Mouse (Mus musculus): Measurements from ENCODE around the gene Apod.
A peak's percentile ranks its signal among the peaks of the same experiment; 100 is the strongest.
"Not testable (repeated sequence)": the region's sequence is repeated elsewhere in the genome, so short reads cannot be mapped to it uniquely, and the experiment has no call there.

The Apod gene

DNA sequence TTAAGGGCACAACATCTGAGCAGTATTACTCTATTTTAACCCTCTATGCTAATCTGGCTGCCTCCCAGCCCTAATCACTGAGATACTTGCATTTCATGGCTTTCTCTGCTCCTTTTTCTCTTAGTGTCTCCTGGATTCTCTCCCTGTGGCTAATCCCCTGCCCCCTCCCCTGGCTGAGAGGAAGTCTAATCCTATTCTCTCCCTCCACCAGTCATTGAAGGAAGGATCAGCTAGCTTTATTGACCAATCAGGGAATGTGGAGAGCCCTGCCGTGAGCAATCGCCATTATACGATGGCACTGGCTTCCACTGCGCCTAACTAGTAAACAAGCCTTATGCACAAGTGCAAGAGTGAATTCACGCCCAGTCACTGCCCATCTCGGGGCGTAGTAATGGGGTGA, 6.3 kb upstream of the Apod start:
- DNase-seq (ENCODE audit: low spot score) = no peak

DNA sequence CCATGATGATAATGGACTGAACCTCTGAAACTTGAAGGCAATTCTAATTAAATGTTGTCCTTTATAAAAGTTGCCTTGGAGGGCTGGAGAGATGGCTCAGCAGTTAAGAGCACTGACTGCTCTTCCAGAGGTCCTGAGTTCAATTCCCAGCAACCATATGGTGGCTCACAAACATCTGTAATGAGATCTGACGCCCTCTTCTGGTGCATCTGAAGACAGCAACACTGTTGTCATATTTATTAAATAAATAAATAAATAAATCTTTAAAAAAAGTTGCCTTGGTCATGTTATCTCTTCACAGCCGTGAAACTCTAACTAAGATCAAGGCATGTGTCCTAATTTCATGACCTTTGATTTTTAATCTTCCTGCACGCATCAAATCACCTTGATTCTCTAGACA, 5.1 kb upstream of the Apod start:
- DNase-seq (ENCODE audit: low spot score) = not testable (repeated sequence)

DNA sequence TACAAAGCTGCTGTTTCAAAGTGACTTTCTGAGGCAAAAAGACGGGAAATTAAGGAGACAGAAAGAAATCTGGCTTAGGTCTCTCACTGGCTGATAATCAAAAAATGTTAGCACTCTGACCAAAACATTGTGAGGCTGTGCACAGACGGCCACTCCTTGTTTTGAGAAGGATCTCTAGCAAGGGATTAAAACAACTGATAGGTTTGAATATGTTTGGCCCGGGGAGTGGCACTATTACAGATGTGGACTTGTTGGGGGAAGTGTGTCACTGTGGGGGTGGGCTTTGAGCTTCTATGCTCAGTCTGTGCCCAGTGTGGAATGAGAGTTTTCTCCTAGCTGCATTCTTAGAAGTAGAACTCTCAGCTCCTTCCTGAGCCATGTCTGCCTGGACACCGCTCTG, 4.7 kb upstream of the Apod start:
- DNase-seq (ENCODE audit: low spot score) = no peak

DNA sequence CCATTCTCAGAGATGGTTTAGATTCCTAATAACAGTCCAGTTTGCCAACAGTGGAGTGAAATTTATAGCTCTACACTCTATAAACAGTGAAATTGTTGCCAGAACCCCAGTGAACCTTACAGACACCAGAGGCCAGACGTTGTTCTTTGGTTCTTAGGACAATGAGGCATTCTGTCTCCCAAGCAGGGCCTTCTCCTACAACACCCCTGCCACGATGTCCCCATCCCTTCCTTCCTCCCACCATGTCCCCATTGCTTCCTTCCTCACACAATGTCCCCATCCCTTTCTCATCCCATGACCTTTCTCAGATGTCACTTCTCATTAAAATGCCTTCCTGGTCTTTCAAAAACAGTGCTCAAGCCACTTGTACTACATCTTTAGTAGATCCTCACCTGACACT, 3.8 kb upstream of the Apod start:
- DNase-seq (ENCODE audit: low spot score) = no peak

DNA sequence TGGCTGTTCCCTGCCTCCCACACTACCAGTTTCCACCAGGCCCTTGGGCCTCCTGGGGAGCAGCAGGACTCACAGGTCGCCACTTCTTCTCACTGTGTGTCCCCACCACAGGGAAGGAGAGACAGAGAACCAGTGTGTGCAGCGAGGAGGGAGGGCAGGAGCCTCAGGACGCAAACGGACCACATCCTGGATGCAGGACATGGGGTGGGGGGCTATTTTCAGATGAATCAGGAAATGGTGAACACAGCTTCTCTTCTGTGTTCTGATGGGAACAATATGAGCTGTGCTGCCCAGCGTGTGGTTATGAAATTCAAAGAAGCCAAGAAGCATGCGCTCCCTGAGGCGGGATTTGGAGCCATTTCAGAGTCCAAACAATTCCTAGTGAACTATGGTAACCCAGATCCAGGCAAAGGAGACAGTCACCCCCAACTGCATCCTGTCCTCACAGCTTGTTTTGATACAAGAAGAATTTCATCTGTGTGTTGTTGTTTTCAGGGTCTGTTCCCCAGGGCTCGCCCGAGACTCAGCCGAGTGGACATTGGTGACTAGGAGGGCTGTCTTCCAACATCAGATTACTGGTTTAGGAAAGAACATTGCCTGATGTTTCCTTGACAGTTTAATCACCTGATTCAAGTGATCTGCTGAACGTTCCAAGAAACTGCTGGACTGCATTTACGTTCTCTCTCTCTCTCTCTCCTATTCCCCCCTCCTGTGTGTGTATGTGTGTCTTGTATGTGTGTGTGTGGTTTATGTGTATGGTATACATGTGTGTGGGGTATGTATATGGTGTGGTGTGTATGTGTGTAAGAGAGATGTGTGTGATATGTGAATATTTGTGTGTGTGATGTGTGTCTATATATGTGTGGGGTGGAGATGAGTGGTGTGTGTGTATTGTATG, 1.9 kb upstream of the Apod start:
- DNase-seq (ENCODE audit: low spot score) = not testable (repeated sequence)

DNA sequence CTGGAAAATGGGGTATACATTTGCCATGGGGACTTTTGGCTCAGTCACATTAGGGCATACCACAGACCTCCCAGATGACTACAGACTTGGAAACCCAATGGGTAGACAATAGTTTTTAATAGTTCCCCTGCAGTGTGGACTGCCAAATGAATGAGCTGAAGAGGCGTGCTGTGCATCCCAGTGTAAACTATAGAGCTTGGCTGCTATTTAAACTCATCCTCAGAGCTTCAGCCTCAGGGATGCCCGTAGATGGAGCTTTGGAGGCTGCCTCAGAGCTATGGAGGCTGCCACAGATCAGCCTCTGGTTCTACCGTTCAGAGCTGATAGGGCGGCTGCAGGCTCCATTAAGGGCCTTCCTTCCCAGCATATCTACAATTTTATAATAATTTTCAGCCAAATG, 686 bp upstream of the Apod start:
- no peak for DNase-seq (ENCODE audit: low spot score)

DNA sequence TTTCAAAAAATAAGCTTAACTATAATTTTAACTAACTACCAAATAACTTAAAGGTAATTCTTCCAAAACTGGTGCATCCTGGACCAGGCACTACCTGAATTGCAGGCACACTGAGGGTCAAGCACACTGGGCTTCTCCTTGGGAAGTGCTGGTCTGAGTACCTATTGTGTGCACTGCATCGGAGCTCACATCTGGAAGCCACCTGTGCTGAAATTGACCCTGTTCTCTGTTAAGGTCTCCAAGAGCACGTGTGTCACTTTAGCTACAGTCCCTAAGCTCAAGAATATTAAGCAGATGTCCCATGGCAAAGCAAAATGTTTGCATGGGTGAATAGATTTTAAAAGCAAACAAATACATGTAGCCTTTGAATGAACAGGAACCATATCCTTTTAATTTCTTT, 997 bp downstream of the Apod start:
- no peak for DNase-seq (ENCODE audit: low spot score)

DNA sequence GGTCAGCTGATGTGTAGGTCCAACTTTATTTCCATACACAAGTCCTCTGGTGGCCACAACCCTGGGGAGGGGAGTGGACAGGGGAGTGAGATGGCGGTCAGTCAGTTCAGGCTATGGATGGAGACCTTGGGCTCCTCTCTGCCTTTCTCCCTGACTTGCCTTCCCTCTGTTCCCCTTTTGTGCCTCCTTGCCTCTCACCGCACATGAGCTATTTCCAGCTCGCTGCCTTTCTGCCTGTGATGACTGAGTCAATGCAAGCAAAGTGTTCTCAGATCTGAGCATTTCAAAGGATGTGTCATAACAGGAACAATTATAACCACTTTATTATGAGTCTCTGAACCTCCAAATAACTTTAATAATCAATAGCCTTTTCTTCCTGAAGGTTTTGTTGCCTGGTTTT, 2.3 kb downstream of the Apod start:
- DNase-seq (ENCODE audit: low spot score) = no peak

DNA sequence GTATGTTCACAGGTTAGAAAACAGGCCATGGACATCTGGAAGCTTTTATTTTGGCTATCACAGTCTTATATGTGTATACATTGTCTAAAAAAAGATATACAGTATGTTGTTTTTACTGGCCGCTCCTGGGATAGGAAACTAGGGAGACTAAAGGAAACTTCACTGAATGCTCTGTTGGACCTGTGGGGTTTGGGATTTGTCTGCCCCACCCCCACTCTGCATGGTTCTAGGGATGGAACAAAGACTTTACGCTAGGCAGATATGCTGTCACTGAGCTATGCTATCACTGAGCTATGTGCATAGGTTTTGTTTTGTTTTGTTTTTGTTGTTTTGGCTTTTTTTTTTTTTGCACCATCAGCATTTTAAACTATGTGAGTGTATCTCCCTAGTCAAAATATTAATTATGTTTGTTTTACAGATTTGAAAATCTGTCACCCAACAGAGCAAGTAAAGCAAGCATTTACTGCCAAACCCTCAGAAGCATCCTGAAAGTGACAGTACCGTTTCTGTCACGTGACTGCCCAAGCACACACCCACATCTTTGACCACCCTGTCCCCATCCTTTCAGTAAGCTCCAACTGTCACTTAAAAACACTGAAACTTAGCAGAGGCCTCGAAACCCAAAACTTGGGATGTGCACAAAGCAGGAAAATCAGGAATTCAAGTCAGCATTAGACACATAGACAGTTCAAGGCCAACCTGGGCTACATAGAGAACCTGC, 9.2 kb downstream of the Apod start:
- DNase-seq (ENCODE audit: low spot score) = no peak

DNA sequence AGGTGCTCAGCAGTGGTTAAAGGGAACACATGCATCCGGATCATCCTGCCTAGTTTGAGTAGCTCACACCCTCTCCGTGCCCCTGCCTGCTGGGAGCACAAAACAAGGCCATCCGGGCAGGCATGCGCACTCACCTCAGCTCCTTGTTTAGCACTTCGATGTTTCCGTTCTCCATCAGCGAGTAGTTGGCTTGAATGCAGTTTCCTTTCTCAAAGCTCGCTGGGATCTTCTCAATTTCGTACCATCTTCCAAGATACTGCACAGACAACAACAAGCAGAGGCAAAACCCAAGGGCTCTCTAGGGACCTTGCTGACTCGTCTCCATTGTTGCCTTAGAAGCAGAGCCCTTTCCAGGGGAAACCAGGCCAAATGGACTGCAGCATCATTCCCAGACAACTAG, 11.3 kb downstream of the Apod start:
- DNase-seq (ENCODE audit: low spot score) = peak; percentile 32

DNA sequence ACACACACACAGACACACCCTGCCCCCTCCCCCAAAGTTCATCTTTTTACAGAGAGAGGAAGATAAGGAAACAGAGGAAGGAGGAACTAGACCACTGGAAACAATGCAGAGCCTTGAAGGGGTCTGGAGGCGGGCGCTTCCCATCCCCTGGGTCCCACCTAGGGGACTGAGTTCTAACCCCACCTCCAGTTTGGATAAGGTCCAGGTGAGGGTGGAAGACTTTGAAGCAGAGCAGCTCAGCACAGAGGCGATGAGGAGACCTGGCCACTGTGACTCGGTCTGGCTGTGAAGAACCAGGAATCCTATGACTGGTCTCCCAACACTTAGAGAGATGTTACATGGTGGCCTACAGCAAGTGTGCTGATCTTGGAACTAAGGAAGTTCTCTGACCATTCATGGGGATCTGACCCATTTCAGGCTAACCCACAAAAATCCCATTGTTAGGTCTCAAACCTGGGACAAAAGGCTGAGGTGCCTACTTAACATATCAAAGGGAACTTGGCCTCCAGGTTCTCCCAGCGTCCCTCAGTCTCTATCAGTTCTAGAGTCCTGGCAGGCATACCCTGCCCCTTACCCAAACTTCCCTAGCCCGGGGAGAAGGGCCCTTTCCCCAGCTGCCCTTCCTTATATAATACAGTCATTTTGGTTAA, 13.6 kb downstream of the Apod start:
- DNase-seq (ENCODE audit: low spot score) = no peak

DNA sequence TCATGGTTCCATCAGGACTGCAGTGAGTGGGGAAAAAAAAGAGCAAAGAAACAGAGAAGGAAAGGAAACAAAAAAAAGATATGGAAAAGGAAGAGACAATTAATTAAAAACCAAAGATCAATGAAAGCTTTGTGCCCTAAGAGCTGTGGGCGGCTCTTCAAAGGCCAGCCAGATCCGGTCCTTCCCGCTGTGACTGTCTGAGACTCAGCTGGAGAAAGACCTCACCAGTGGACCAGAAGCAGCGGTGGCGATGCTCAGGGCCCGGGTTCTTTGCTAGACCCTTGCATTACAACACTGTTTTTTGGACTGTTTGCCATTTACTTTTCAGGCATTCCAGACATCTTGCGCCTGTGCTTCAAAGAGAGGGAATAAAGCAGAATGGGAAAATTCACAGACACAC, 14.1 kb downstream of the Apod start:
- no peak for DNase-seq (ENCODE audit: low spot score)

DNA sequence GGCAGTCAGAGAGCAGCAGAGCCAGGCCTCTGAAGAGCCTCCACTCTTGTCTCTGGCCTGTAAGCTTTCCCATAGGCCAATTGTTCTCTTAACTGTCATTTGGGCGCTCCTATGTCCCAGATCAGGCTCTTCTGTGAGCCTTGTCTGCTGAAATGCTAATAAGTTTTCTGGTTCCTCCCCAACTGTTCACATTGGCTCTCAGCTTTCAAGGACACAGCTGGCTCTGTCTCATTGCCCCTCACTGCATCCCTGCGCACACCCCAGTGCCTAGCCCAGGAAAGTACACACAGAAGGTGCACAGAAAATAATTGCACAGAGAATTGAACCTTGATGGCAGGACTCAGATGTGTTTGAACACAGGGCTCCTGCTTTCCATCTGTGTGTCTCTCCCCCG, 14.7 kb downstream of the Apod start:
- no peak for DNase-seq (ENCODE audit: low spot score)

DNA sequence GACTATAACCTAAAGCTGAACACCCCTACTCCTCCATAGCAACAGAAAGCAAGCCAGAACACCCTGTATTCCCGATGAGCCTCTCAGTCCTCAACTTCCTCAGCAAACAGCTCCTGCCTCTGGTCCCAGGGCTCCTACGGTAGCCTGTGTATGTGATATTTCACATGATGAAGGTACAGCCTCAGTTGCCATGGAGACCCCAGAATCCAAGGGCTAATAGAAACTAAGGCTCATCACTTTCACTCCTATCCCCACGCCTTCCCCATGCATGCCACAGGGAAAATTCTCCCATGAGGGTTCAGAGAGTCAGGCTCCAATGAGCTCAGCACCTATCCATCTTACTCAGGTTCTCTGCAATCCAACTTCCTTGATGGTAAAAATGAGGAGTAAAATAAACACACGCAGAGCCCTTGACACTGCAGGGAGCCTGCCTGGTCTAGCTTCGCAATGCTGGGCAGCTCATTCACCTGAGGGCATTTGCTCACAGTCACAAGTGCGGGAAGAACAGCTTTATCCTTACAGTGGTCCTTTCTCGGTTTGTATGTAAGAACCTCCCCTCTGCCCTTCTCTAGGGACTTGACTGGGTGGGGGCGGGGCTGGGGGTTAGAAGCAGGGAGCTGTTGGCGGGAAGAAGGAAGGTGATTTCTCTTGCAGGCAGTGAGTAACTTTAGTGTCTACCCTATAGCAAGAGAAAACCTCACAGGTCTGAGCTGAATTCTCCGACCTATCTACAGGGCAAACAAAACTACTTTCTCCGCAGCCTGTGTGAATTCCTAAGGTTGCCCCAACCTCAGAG, 15.2 kb downstream of the Apod start:
- no peak for DNase-seq (ENCODE audit: low spot score)

DNA sequence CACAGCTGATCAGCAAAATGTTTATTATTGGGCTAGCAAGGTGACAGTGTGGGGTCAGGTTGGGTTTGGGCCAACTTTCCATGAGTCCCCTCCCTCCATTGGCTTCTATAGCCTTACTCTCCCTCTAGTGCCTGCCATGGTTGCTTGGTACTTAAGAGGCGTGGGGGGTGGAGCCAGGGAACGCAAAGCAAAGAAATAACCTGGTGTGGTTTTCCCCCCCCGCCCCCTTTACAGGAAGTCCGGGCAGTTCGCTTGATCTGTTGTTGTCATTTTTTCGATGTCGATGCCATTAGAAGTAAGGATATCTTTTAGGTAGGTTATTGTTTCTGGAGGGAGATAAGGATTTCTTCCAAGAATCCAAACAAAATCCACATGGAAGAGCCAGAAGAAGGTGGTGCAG, 17.5 kb downstream of the Apod start:
- no peak for DNase-seq (ENCODE audit: low spot score)

DNA sequence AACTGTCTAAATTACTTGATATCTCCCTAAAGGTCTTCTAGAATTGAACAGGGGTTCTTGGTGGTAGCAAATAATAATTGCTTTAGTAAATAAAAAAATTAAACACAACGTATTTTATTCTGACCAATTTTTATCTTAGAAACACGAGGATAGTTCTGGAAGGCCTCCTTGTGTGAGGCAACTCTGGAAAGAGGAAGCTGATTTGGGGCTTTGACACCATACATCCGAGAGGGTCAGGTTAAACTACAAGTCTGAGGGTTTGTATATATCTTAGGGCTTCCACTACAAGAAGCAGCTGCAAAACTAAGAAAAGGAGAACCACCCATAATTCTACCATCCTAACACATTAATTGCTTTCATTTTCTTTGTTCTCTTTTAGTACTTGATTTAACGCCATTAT, 20.8 kb downstream of the Apod start:
- DNase-seq (ENCODE audit: low spot score) = no peak

DNA sequence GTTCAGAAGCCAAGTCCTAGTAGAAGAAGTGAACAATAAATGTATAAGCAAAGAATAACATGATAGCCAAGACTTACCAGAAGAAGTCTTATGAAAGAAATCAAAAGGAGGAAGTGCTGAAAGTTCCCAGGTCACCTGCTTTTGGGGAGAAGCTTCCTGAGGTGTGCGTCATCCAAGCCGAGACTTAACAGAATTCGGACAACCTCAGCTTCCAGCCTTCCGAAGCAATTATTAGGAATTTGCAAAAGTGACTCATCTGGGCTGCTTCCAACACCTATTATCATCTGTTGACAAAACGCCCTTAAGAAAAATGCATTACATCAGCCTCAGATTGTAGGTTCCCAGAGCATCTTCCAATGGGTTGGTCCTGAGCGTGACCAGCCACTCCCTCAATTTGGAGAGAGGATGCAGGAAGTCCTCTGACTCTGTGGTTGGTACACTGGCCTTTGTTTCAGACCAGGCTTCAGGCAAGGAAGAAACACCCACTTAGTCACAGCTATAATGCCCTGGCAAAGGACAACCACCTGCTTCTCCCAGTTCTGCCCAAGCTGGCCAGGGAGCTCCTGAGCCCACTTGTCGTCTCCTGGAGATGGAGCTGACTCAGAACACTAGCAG, 23.8 kb downstream of the Apod start:
- no peak for DNase-seq (ENCODE audit: low spot score)

DNA sequence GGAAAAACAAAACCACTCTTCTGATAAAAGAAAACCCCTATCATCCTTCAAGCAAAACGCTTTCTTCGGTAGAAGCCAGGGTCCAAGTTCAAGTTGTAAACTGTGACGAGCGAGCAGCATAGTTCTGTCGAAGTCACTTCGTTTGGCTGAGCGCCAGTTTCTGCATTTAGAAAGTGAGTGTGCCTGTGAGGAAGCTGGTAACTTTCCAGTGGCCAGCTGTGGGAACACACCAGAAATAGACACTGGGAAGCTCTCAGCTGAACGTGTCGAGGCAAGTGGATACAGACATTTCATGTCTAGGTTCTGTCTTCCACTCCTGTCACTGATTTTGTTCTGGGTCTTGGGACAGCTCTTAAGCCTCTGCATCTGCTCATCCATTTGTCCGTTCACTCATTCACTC, 24.3 kb downstream of the Apod start:
- DNase-seq (ENCODE audit: low spot score) = peak; percentile 53

DNA sequence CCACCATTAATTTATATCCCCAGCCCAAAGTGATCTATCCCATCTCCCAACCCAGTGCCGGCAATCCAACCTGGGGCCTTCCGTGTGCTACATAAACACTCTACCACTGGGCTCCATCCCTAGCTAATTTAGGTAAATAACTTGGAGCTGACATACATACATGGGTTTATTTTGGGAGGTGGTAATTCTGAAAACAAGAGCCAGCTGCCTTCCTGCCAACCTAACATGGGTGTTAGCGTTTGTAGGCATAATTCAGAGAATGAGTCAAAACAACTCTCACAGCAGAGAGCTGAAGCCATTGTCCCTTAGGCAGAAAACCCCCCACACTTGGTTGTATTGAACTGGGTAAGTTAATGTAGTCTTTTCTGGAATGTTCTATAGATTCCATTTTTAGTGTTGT, 26.9 kb downstream of the Apod start:
- DNase-seq (ENCODE audit: low spot score) = no peak

DNA sequence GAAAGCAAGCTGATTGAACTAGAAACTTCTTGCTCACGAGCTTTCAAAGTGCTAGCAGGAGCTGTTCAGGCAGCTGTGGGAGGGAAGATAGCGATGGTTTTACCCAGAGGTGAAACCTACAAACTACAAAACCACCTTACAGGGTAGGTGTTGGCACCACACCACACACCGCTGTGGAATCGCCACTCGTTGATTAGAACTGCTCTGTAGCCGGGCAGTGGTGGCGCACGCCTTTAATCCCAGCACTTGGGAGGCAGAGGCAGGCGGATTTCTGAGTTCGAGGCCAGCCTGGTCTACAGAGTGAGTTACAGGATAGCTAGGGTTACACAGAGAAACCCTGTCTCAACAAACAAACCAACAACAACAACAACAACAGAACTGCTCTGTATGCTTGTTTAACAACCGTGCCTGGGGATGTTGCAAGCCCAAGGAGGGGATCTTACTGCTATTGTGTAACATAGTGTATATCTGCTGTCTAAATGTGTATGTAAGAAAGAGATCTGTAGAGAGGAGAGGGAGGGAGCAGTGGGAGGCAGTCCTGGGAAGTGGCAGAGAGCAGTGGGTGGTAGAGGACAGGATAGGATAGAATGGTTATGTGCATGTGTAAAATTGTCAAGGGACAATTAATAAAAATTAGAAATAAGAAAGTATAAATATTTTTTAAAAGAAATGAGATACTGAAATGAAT, 27.7 kb downstream of the Apod start:
- no peak for DNase-seq (ENCODE audit: low spot score)

DNA sequence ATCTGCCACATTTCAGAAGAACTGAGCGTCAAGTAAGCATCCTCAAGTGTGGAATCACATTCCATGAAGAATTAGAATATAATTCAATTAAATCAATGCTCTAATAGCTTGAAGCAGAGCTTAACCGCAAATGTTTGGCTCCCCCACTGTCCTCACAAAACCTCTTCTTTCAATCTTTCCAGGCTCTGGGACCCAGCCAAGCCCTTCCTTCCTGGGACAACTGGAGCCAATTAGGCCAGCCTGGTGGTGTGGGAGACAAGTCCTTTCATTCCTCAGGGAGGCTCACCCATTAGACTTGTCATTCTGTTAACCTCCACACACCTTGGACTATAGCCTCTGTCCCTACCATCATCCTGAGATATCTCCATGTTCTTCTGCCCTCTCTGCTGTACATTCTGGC, 32.6 kb downstream of the Apod start:
- peak; percentile 23 for DNase-seq (ENCODE audit: low spot score)
